Comparison of ENCODE assay signal across 9 mouse cellular contexts in the genomic region with DNA sequence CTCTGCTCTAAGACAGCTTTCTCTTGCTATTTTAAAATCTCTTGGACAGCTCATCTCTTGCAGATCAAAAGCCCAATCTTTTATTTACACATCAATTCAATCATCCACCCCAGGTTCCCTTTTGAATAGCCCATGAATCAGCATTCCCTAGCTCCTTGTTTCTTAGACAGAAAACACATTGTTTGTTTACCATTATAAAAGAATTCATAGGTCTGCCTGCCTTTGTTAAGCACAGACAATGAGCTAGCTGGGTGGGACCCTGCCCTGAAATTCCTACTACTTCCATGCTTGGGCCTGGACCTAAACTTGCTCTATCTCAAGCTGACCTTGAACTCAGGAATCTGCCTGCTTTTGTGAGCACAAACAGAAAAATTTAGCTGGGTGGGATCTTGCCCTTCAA.
"Had no signal": no experiment of that assay in that cellular context is flagged by ENCODE, and none has a peak within 500 bp of the region (broad histone marks: within the 10 kb centered on the region; RNA-seq: fewer than 3 reads in every experiment).

No protein-coding gene starts in this region.

- DNase-seq: lung, adult 18-20 months; lung, embryonic 14.5 days; lung, postnatal 10 days; lung, postnatal 4 days; midbrain, embryonic 14.5 days; right cerebral cortex, postnatal 14 days; thymus, adult 18-20 months; thymus, postnatal 14 days; thymus, postnatal 36 days had no signal
